Mouse (Mus musculus) heart, embryonic 13.5 days (tissue): ENCODE measurements at regions not wholly inside any gene's neighbourhood (a gene's known extent, or its start where the extent isn't known, plus 50 kb on each side); places are given as distances from the start of the nearest gene placed in this dataset.

ENCODE experiments used
- ATAC-seq: fragments of 200-750 bp; cut with Nextera tagmentation; 2 replicates; pipeline ENCODE4 v1.8.0; 2017; ENCODE audit warnings: moderate TSS enrichment; ENCODE audit not compliant: insufficient number of reproducible peaks, low FRiP score, low TSS enrichment; ENCODE audit errors: extremely low read depth
- H3K27ac ChIP-seq: fragments of 300-500 bp; sonication (generic); replicated peaks from 2 replicates; pipeline ENCODE4 v1.5.1; 2015; ENCODE audit warnings: moderate library complexity, mild to moderate bottlenecking, inconsistent platforms
- H3K27me3 ChIP-seq: fragments of 300-500 bp; sonication (generic); replicated peaks from 2 replicates; pipeline ENCODE4 v1.6.1; 2015; ENCODE audit warnings: mild to moderate bottlenecking, inconsistent platforms
- H3K36me3 ChIP-seq: fragments of 300-500 bp; sonication (generic); 2 replicates; pipeline ENCODE4 v1.6.1; 2015; ENCODE audit warnings: mild to moderate bottlenecking, inconsistent platforms
- H3K4me1 ChIP-seq: fragments of 300-500 bp; sonication (generic); 2 replicates; pipeline ENCODE4 v1.6.1; 2015; ENCODE audit warnings: inconsistent platforms
- H3K4me2 ChIP-seq: fragments of 300-500 bp; sonication (generic); 2 replicates; pipeline ENCODE4 v1.6.1; 2015; ENCODE audit warnings: inconsistent platforms, mild to moderate bottlenecking, moderate library complexity
- H3K4me3 ChIP-seq: fragments of 300-500 bp; sonication (generic); 2 replicates; pipeline ENCODE4 v1.5.1; 2015; ENCODE audit warnings: moderate library complexity, mild to moderate bottlenecking, inconsistent platforms
- H3K9ac ChIP-seq: fragments of 300-500 bp; sonication (generic); 2 replicates; pipeline ENCODE4 v1.6.1; 2015; ENCODE audit warnings: inconsistent platforms, mild to moderate bottlenecking, moderate library complexity
- H3K9me3 ChIP-seq: fragments of 300-500 bp; sonication (generic); 2 replicates; pipeline ENCODE4 v1.6.1; 2016; ENCODE audit warnings: inconsistent platforms
- WGBS: fragments of 180-500 bp; shearing (Covaris S2); methylation state at CpG from one replicate; pipeline ENCODE4 v1.1.7; 2015; ENCODE audit warnings: mixed read lengths; 5-methylcytosine and 5-hydroxymethylcytosine counted together

DNA sequence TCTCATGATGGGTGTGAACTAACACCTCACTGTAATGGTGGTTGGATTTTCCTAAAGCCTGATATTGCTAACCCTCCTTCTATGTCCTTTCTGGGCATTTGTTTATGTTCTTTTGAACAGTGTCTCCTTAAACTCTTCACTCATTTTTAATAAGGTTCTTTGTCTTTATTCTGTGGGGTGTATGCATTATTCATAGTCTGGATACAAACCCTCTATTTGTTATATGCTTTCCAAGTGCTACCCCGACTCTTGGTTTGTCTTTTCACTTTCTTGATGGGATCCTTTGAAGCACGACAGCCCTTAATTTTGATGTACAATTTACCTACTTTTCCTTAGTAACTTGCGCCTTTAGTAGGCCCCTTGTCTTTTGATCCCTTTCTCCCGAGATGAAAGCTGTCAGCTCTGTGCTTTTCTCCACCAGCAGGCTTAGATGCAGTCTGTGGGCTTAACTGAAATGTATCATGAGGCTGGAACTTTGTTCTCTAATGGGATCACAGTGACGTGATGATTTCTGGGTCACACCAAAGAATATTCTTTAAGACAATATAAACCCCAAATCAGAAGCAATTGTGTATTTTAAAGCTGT, 138.0 kb upstream of the Pbx1 start:
- no peaks in the 10 kb centered on the region for H3K4me1 ChIP-seq
- H3K27me3 ChIP-seq = no peaks in the 10 kb centered on the region
- H3K27ac ChIP-seq = no peak overlapping the region
- no peak overlapping the region for H3K4me3 ChIP-seq
- H3K9me3 ChIP-seq = no peaks in the 10 kb centered on the region
- whole genome bisulfite sequencing = 71% methylated on average over 5 of the region's 5 CpGs
- no peaks in the 10 kb centered on the region for H3K36me3 ChIP-seq
- no peak overlapping the region for H3K4me2 ChIP-seq
- no peak overlapping the region for H3K9ac ChIP-seq
- no peak for ATAC-seq

- H3K4me2 ChIP-seq = no peak overlapping the region
- no peaks in the 10 kb centered on the region for H3K9me3 ChIP-seq
- H3K4me3 ChIP-seq = no peak overlapping the region
- no peak for ATAC-seq
- no peak overlapping the region for H3K9ac ChIP-seq
- H3K4me1 ChIP-seq = no peaks in the 10 kb centered on the region
- no peaks in the 10 kb centered on the region for H3K27me3 ChIP-seq
- 76% methylated on average over 3 of the region's 3 CpGs for WGBS
- H3K27ac ChIP-seq = no peak overlapping the region
- H3K36me3 ChIP-seq = no peaks in the 10 kb centered on the region
These were observed 120.3 kb upstream of the Pbx1 start for GRCm38 (mm10) chr1:168552394-168552793.

GRCm38 (mm10) chr1:168549807-168550435, 117.9 kb upstream of the Pbx1 start:
- 61% methylated on average over 7 of the region's 7 CpGs for WGBS
- no peaks in the 10 kb centered on the region for H3K36me3 ChIP-seq

GRCm38 (mm10) chr1:168546156-168546555, 114.1 kb upstream of the Pbx1 start:
- Histone ChIP-seq H3K9me3 (no peaks in the 10 kb centered on the region), H3K4me1 (peaks cover 12% of the 10 kb centered on the region), H3K36me3 (no peaks in the 10 kb centered on the region), H3K27me3 (0 out of 2 replicates have a peak, but pooled peaks cover 4% of the 10 kb centered on the region), H3K9ac (no peak overlapping the region), H3K4me2 (no peak overlapping the region), H3K4me3 (no peak overlapping the region), H3K27ac (no peak overlapping the region)
- no peak for ATAC-seq
- WGBS = 79% methylated on average over 3 of the region's 3 CpGs

More at GRCm38 (mm10) chr1:168549807-168550435, 117.9 kb upstream of the Pbx1 start:
- Histone ChIP-seq H3K9me3 (no peaks in the 10 kb centered on the region), H3K4me1 (peaks cover 12% of the 10 kb centered on the region), H3K27me3 (no peaks in the 10 kb centered on the region), H3K9ac (no peak overlapping the region), H3K4me2 (no peak overlapping the region), H3K27ac (no peak overlapping the region), H3K4me3 (no peak overlapping the region)
- ATAC-seq = no peak

DNA sequence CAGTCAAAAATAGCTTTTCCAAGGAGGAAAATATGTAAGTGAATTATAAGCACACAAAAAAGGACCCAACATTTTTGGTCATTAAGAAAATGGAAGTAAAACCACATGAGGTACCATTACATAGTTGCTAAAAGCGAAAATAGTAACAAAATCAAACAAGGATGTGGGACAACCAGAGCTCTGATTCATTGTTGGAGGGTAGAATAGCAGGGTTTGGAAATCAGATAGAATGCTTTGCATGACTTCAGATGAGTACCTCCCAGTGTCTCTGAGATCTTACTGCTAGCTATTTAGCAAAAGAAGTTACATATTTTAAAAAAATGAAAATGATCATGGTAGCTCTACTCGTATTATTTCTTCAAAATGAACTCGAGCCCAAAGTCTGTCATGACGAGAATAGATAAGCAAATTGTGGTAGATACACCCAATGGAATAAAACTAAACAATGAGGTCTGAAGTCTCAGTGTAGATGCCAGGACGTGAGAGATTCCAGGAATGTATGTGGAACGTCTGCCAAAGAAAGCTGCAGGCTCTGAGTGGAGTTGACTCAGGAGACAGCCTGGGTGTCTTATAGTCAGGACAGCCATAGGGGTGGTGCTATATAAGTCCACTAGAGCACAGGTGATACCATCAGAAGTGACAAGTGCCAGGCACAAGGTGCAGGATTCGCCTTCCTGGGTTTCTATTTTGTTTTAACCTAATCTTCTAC, 113.2 kb upstream of the Pbx1 start:
- ATAC-seq = no peak
- Histone ChIP-seq H3K4me3 (no peak overlapping the region), H3K27me3 (0 out of 2 replicates have a peak, but pooled peaks cover 4% of the 10 kb centered on the region), H3K4me2 (no peak overlapping the region), H3K4me1 (peaks cover 12% of the 10 kb centered on the region), H3K27ac (no peak overlapping the region), H3K36me3 (no peaks in the 10 kb centered on the region), H3K9me3 (no peaks in the 10 kb centered on the region), H3K9ac (no peak overlapping the region)
- 35% methylated on average over 7 of the region's 7 CpGs for WGBS

DNA sequence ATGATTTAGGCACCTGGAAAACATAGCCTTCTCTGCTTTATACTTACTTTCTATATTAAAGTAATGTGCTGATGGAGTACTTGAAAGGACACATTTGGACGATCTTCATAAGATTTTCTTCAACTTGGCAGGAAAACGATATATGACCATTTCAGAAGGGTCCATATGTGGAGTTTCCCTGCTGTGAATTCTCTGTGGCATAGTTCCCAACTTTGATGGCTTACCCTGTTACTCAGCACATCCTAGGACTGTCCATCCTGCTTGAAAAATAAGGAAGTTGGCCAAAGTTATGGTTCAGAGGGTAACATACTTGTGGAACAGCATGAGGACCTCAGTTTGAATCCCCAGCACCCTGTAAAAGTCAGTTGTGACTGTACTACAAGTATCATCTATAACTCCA, 109.2 kb upstream of the Pbx1 start:
- Histone ChIP-seq H3K27ac (no peak overlapping the region), H3K4me1 (peaks cover 11% of the 10 kb centered on the region), H3K9ac (no peak overlapping the region), H3K9me3 (no peaks in the 10 kb centered on the region), H3K36me3 (no peaks in the 10 kb centered on the region), H3K27me3 (0 out of 2 replicates have a peak, but pooled peaks cover 4% of the 10 kb centered on the region), H3K4me3 (no peak overlapping the region), H3K4me2 (no peak overlapping the region)
- ATAC-seq = no peak
- WGBS = 63% methylated on average over 2 of the region's 2 CpGs

DNA sequence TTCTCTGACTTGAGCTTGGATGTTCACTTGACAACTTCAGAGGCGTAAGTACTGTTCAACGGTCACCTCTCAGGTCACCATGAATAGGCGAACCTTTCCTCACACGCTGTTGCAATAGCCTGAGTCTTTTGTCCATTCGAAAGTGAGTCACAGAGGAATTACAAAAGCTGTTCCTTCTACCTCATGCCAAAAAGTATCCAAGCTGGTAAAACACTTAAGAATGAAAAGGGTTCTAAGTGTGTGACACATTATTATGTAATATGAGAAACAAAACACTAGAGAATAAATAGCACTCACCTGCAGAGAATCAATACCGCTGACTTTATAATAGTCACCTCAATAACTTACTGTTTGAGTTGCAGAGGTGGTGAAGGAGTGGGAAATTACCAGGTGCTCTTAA, 86.0 kb upstream of the Pbx1 start:
- Histone ChIP-seq H3K27me3 (no peaks in the 10 kb centered on the region), H3K36me3 (no peaks in the 10 kb centered on the region), H3K4me1 (no peaks in the 10 kb centered on the region), H3K9me3 (peaks cover 4% of the 10 kb centered on the region; the same call in 1 of the 2 replicates), H3K9ac (no peak overlapping the region), H3K27ac (no peak overlapping the region), H3K4me2 (no peak overlapping the region), H3K4me3 (no peak overlapping the region)
- WGBS = 86% methylated on average over 6 of the region's 6 CpGs
- ATAC-seq = no peak

- Histone ChIP-seq H3K27me3 (no peaks in the 10 kb centered on the region), H3K4me2 (no peak overlapping the region), H3K36me3 (no peaks in the 10 kb centered on the region), H3K27ac (no peak overlapping the region), H3K4me1 (peaks cover 17% of the 10 kb centered on the region), H3K4me3 (no peak overlapping the region), H3K9ac (no peak overlapping the region), H3K9me3 (no peaks in the 10 kb centered on the region)
- WGBS = 69% methylated on average over 1 of the region's 1 CpGs
- ATAC-seq = no peak
These were observed 74.3 kb upstream of the Pbx1 start for GRCm38 (mm10) chr1:168506326-168506725.

DNA sequence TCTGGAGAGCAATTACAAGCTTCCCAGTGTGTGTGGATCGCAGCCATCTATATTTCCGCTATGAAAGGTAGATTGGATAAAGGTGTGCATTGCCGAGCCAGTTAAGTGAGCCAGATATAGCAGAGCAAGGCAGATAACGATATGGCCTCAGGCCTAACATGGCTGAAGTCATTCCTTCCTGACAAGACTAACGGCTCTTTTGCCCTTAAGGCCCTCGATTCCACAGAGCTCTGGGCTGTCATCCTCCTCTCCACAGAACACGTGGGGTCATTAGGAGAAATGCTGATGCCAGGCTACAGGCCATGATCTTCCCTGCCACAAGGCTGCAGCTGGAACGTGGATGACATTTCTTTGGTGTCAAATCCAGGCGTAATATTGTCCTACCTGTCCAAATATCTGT, 72.7 kb upstream of the Pbx1 start:
- no peak overlapping the region for H3K27ac ChIP-seq
- no peak overlapping the region for H3K4me2 ChIP-seq
- no peaks in the 10 kb centered on the region for H3K9me3 ChIP-seq
- ATAC-seq = no peak
- no peak overlapping the region for H3K4me3 ChIP-seq
- WGBS = 62% methylated on average over 9 of the region's 9 CpGs
- H3K9ac ChIP-seq = no peak overlapping the region
- H3K4me1 ChIP-seq = peaks cover 20% of the 10 kb centered on the region
- H3K36me3 ChIP-seq = no peaks in the 10 kb centered on the region
- no peaks in the 10 kb centered on the region for H3K27me3 ChIP-seq

GRCm38 (mm10) chr1:168502266-168502665, 70.2 kb upstream of the Pbx1 start:
- no peak overlapping the region for H3K9ac ChIP-seq
- H3K4me1 ChIP-seq = peaks cover 20% of the 10 kb centered on the region
- no peak overlapping the region for H3K4me3 ChIP-seq
- H3K9me3 ChIP-seq = no peaks in the 10 kb centered on the region
- 27% methylated on average over 7 of the region's 7 CpGs for WGBS
- peak overlapping the region; percentile 49 for H3K4me2 ChIP-seq
- peak overlapping the region; percentile 62 for H3K27ac ChIP-seq
- no peak for ATAC-seq
- no peaks in the 10 kb centered on the region for H3K36me3 ChIP-seq
- H3K27me3 ChIP-seq = no peaks in the 10 kb centered on the region

GRCm38 (mm10) chr1:168501375-168502169, 69.5 kb upstream of the Pbx1 start:
- no peak for ATAC-seq

More at GRCm38 (mm10) chr1:168501375-168502169, 69.5 kb upstream of the Pbx1 start:
- Histone ChIP-seq H3K27ac (peak overlapping the region; percentile 62), H3K36me3 (no peaks in the 10 kb centered on the region), H3K4me2 (peak overlapping the region; percentile 49; the same call in 1 of the 2 replicates), H3K4me3 (no peak overlapping the region), H3K4me1 (peaks cover 20% of the 10 kb centered on the region), H3K9ac (no peak overlapping the region), H3K27me3 (no peaks in the 10 kb centered on the region), H3K9me3 (no peaks in the 10 kb centered on the region)
- 25% methylated on average over 4 of the region's 4 CpGs for WGBS
